Mouse (Mus musculus) gastrocnemius, postnatal 36 days (tissue): ENCODE data around the gene Sorbs2. TPM values are rescaled to one million over a fixed set of nuclear protein-coding genes. Genes with fewer than 3 reads are reported as not detected.

Source experiments
- DNase-seq, 2 experiments: peaks; one replicate each; pipeline ENCODE4 v3.0.0; 2022
- intact Hi-C: fragments of 180-260 bp; cut with DNase I; formaldehyde crosslinking; loops from one replicate; pipeline ENCODE4 v1.15.1; 2025
- total RNA-seq, 2 experiments: library from RNA; stranded (reverse); gene quantifications; 2 replicates each; pipeline ENCODE4 v1.2.3; 2021

Sorbs2 gene
- total RNA-seq, 2 experiments from 2014 or later: 23.2 to 37.8 TPM

GRCm38 (mm10) chr8:45734071-45734470 is 226.5 kb downstream of the Sorbs2 start:
- intact Hi-C loops: no loop called here
- no peak for DNase-seq

GRCm38 (mm10) chr8:45737266-45737665 is 229.7 kb downstream of the Sorbs2 start:
- no peak for DNase-seq
- intact Hi-C loops: no loop called here

GRCm38 (mm10) chr8:45743326-45743725 is 235.7 kb downstream of the Sorbs2 start:
- DNase-seq: no peak

DNA sequence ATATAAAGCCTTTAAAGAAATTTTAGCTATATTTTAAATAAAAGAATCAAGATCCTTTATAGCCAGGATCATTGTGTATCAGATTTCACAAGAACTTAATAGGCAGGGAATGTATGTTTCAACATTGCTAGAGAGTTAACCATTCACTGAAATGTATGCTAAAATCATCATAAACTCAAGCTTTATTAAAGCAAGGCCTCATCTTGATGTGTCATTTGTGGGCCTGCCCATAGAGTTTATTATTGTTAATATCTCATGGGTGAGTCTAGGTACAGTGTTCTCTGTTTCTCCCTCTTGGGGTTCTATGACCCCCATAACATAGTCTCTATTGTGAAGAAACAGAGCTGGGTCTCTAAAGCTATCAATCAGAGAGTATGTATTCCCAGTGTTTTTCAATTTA is 236.2 kb downstream of the Sorbs2 start:
- DNase-seq: no peak
- intact Hi-C loops: no loop called here

More at GRCm38 (mm10) chr8:45743326-45743725, 235.7 kb downstream of the Sorbs2 start:
- intact Hi-C loops: no loop called here

DNA sequence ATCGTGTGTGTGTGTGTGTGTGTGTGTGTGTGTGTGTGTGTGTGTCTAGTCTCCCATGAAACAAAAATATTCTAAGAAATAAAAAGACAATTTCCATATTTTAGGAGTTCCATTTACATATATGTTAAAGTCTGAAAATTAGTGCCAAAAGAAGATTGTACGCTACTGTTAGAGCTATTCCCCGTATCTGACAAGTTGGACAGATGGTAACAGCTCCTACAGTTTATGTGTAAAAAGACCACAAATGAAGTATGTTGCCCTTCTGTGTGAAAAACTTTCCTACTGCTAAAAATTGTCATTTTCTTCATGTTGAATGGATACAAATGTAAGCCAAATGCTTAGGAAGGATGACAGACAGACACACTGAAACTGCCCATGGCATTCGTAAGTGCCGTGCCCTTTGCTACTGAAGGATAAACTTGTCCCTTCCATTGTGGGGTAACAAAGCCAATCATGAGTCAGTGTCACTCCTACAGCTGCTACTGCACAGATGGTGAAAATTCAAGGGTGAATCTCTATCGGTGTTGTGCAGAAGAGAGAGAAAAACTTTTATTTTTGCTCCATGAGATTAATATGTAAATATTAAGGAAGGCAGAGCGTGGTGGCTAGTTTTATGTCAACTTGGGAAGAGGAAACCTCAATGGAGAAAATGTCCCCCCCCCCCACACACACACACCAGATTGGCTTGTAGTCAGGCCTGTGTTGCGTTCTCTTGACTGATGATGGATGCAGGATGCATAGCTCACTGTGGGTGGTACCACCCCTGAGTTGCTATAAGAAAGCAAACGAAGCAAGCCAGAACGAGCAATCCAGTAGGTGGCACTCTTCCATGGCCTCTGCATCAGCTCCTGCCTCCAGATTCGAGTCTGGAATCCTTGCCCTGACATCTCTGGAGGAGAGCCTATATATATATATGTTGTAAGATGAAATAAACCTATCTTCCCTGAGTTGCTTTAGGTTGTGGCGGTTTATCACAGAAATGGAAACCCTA is 244.2 kb downstream of the Sorbs2 start:
- intact Hi-C loops: no loop called here
- DNase-seq: no peak

GRCm38 (mm10) chr8:45755482-45755881 is 247.9 kb downstream of the Sorbs2 start:
- intact Hi-C loops: loop anchor here (5.0 kb wide), 1 partner anchor 43 kb away; no protein-coding TSS in a partner anchor
- no peak for DNase-seq

GRCm38 (mm10) chr8:45755972-45756371 is 248.4 kb downstream of the Sorbs2 start:
- no peak for DNase-seq
- intact Hi-C loops: loop anchor here (5.0 kb wide), 1 partner anchor 44 kb away; no protein-coding TSS in a partner anchor

DNA sequence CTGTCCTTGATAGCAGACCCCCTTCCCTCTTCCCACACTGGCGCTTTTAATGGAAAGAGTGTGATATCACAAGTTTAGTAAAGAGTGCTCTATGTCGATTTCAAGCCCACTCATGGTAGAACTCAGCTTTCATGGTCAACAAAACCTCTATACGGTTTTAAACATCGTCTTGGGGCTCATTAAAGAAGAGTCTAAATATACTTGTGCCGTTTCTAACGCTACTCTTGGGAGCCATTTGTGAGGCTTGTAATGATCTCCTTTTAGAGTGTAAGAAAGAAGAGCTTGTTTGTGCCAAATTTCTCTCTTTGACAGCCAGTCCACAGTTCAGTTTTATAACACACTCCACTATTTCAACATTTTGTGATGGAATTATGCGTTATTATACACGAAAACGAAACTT is 253.0 kb downstream of the Sorbs2 start:
- intact Hi-C loops: no loop called here
- DNase-seq: no peak

GRCm38 (mm10) chr8:45761053-45761452 is 253.5 kb downstream of the Sorbs2 start:
- intact Hi-C loops: no loop called here
- DNase-seq: no peak

- DNase-seq: no peak
- intact Hi-C loops: no loop called here
Measured at GRCm38 (mm10) chr8:45762982-45763689, 255.5 kb downstream of the Sorbs2 start.

- intact Hi-C loops: no loop called here
- no peak for DNase-seq
Measured at GRCm38 (mm10) chr8:45763690-45764342, 256.2 kb downstream of the Sorbs2 start.

DNA sequence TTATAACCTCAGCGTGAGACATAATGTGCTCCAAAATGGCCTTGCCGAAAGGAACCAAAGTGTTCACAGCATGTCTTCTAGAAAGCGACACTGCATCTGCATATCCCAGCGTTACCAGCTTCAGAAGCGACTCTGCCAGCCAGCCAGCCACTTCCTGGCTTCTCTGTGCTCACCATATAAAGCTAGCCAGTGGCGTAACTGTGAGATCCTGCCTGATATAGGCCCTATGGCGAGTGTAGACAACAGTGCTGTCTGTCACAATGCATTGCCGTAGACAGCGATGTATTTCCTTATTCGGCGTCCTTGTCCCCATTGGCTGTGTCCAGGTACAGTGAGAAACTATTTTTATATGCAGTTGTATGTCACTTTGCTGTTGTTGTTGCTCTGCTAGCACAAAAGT is 258.6 kb downstream of the Sorbs2 start:
- intact Hi-C loops: no loop called here

DNA sequence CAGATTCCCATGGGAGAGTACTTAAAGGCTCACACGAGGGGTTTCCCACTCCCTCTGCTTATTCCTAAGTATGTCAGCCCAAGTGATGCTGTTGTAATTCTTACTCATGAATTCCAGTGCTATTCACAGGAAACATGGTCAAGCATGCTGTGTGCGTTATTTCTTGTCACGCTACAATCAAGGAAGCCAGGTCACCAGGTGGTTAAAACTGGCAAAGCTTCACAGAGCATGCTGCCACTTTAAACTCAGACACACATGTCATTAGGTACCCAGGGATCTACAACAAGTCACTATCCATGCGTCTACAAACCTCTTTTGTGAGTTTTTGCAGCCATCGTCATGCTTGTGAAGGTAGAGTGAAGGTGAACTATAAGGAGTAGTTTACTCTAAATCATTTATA is 267.3 kb downstream of the Sorbs2 start:
- intact Hi-C loops: loop anchor here (2.0 kb wide), 1 partner anchor 56 kb away; no protein-coding TSS in a partner anchor

More for the DNA sequence above, 258.6 kb downstream of the Sorbs2 start:
- no peak for DNase-seq

GRCm38 (mm10) chr8:45775481-45775880 is 267.9 kb downstream of the Sorbs2 start:
- no peak for DNase-seq
- intact Hi-C loops: loop anchor here (2.0 kb wide), 1 partner anchor 57 kb away; no protein-coding TSS in a partner anchor

More for the DNA sequence above, 267.3 kb downstream of the Sorbs2 start:
- DNase-seq: no peak

DNA sequence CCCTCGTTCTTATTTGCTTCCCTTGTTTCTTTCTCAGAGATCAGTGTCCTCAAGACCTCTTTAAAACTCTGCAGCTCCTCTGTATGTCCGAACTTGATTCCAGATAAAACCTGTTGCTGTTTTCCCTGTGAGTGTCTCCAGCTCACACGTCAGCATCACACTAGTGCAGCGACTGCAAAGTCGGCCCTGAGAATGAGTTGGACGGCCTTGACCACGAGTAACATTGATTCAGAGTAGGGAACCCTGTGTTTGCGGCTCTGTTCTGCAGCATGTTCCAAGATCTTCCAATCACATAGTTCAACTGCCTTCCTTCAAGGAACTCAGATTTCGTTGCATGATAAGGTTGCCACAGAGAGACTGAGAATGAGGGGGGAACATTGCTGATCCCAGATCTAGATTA is 268.8 kb downstream of the Sorbs2 start:
- DNase-seq: no peak
- intact Hi-C loops: no loop called here

DNA sequence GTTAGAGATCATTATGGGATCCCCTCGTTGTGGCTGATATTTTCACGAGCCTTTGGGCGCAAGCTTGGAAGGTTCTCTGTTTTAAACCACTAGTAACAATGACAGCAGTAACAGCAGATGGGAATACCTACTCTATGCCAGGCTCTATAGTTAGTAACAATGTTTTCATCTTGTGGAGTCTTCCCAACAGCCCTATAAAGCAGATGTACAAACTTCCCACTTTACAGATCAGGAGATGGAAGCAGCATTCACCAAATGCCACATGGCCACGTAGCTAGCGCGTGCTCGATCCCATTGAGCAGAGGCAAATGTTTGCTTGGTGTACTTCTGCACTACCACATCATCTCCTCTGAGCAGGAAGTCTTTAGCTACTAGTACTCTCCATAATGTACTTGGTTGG is 269.4 kb downstream of the Sorbs2 start:
- DNase-seq: no peak
- intact Hi-C loops: no loop called here

DNA sequence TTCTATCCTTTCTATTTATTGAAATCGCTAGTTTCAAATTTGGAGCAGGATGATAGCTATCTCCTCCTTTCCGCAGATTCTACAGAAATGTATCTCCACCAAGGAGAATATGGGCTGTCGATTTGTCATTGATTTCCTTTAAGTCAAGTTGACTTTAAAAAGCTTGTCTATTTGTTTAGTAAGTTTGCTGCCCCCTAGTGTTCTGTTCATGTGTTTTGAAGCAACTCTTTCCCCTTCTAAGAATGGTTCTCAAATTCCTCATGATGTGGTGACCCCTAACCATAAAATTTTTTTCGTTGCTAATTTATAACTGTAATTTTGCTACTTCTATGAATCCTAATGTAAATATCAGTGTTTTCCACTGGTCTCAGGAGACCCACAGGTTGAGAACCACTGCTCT is 273.0 kb downstream of the Sorbs2 start:
- intact Hi-C loops: loop anchor here (5.0 kb wide), 1 partner anchor 343 kb away; no protein-coding TSS in a partner anchor
- no peak for DNase-seq

GRCm38 (mm10) chr8:45788610-45789009 is 281.0 kb downstream of the Sorbs2 start:
- intact Hi-C loops: no loop called here
- no peak for DNase-seq

- intact Hi-C loops: loop anchor here (5.0 kb wide), 1 partner anchor 142 kb away; no protein-coding TSS in a partner anchor
- DNase-seq: no peak
Measured at GRCm38 (mm10) chr8:45794847-45795246, 287.3 kb downstream of the Sorbs2 start.

DNA sequence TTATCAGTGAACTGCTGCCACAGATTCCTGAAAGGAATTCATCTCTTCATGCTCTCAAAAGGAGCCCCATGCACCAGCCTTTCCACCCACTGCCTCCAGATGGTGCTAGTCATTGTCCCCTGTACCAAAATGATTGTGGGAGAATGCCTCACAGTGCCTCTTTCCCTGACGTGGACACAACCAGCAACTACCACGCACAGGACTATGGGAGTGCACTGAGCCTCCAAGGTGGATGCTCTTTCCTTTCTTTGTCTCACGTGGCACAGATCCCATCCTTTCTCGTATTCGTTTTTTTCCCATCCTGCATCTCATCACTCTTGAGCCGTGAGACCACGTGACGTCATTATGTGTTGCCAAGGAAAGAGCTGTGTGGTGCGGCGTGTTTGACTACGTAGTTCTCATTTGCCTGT is 288.7 kb downstream of the Sorbs2 start:
- intact Hi-C loops: loop anchor here (5.0 kb wide), 1 partner anchor 141 kb away; no protein-coding TSS in a partner anchor
- peak in 1 of 2 experiments; percentile 10 for DNase-seq
